Mouse (Mus musculus) G1E (cell line): ENCODE data around the gene Pde4c. TPM values are rescaled to one million over a fixed set of nuclear protein-coding genes. Genes with fewer than 3 reads are reported as not detected.

Experiments
- ATAC-seq: 2 replicates; pipeline ENCODE4 v1.8.0; 2016; ENCODE audit warnings: mild to moderate bottlenecking; ENCODE audit not compliant: insufficient number of reproducible peaks, poor library complexity, low FRiP score, severe bottlenecking; ENCODE audit errors: extremely low read depth
- DNase-seq: peaks from one replicate; pipeline ENCODE4 v3.0.0; 2012; ENCODE audit warnings: low spot score
- H3K27me3 ChIP-seq: 2 replicates; pipeline ENCODE4 v1.6.1; 2012; ENCODE audit warnings: mild to moderate bottlenecking, low read length, inconsistent platforms; ENCODE audit not compliant: insufficient read depth
- H3K36me3 ChIP-seq: replicated peaks from 2 replicates; pipeline ENCODE3; 2012; ENCODE audit warnings: mild to moderate bottlenecking, inconsistent platforms
- H3K4me1 ChIP-seq: 2 replicates; pipeline ENCODE4 v1.6.1; 2012; ENCODE audit warnings: low read depth, low read length, inconsistent platforms, mixed read lengths; ENCODE audit not compliant: insufficient read depth
- H3K4me3 ChIP-seq: 2 replicates; pipeline ENCODE4 v1.5.1; 2012; ENCODE audit warnings: low read depth, mild to moderate bottlenecking, inconsistent platforms, low read length, moderate library complexity, mixed read lengths
- H3K9me3 ChIP-seq: replicated peaks from 2 replicates; pipeline ENCODE4 v1.6.1; 2012; ENCODE audit warnings: inconsistent platforms
- CTCF ChIP-seq: IDR thresholded peaks from 2 replicates; pipeline ENCODE4 v1.5.1; 2012; ENCODE audit warnings: low read depth, low read length, inconsistent platforms, mixed read lengths
- GATA1 ChIP-seq: IDR thresholded peaks from 2 replicates; pipeline ENCODE4 v1.6.1; 2012; ENCODE audit warnings: borderline replicate concordance, low read length, inconsistent platforms, mixed read lengths
- GATA2 ChIP-seq: IDR thresholded peaks from 2 replicates; pipeline ENCODE4 v1.6.1; 2012; ENCODE audit warnings: low read depth, low read length, inconsistent platforms, borderline replicate concordance
- POLR2AphosphoS5 ChIP-seq: IDR thresholded peaks from 2 replicates; pipeline ENCODE4 v1.6.1; 2012; ENCODE audit warnings: low read depth, low read length, inconsistent platforms; ENCODE audit not compliant: insufficient replicate concordance
- TAL1 ChIP-seq: conservative IDR thresholded peaks from 2 replicates; pipeline ENCODE4 v1.6.1; 2012; ENCODE audit warnings: low read depth, low read length, inconsistent platforms, mixed read lengths
- polyA plus RNA-seq: library from polyadenylated mRNA; stranded (reverse); fragments of >175 nt; gene quantifications from 2 replicates; pipeline ENCODE4 v1.2.3, GENCODE M21; 2012
- total RNA-seq, 2 experiments: library from RNA; stranded (forward) in 1 of 2; stranded (reverse) in 1 of 2; fragments of 200-1000 nt in 1 of 2; fragments of >200 nt in 1 of 2; fragmentation: Nextera tagmentation in 1 of 2; gene quantifications; 2 replicates each; pipeline ENCODE4 v1.2.3; 2014 to 2017

Gene Pde4c
- total and polyA plus RNA-seq, 3 experiments = 0.22 to 0.95 TPM; not detected in 1

- DNase-seq (no peak), ATAC-seq (no peak)
- Histone ChIP-seq H3K4me3 (no peak overlapping the region), H3K4me1 (peaks cover 4% of the 10 kb centered on the region; the same call in 1 of the 2 replicates), H3K9me3 (no peaks in the 10 kb centered on the region), H3K27me3 (peaks cover 63% of the 10 kb centered on the region), H3K36me3 (no peaks in the 10 kb centered on the region)
- TF ChIP-seq GATA1 (no peak), GATA2 (no peak), TAL1 (no peak), POLR2AphosphoS5 (no peak), CTCF (no peak)
Measured at GRCm38 (mm10) chr8:70741661-70742060, 18.1 kb downstream of the Pde4c start.

GRCm38 (mm10) chr8:70742176-70742575 is 18.7 kb downstream of the Pde4c start:
- H3K9me3 ChIP-seq = no peaks in the 10 kb centered on the region
- no peak overlapping the region for H3K4me3 ChIP-seq
- peaks cover 4% of the 10 kb centered on the region; the same call in 1 of the 2 replicates for H3K4me1 ChIP-seq
- peaks cover 66% of the 10 kb centered on the region for H3K27me3 ChIP-seq
- ATAC-seq = no peak
- no peaks in the 10 kb centered on the region for H3K36me3 ChIP-seq
- TF ChIP-seq CTCF = no peak
- no peak for TF ChIP-seq POLR2AphosphoS5
- no peak for TF ChIP-seq TAL1
- TF ChIP-seq GATA1 = no peak
- TF ChIP-seq GATA2 = no peak
- no peak for DNase-seq

- Histone ChIP-seq H3K4me1 (peaks cover 5% of the 10 kb centered on the region; the same call in 1 of the 2 replicates), H3K4me3 (no peak overlapping the region), H3K27me3 (peaks cover 71% of the 10 kb centered on the region), H3K36me3 (no peaks in the 10 kb centered on the region), H3K9me3 (no peaks in the 10 kb centered on the region)
- TF ChIP-seq POLR2AphosphoS5 = no peak
- ATAC-seq = no peak
- DNase-seq = no peak
Measured at GRCm38 (mm10) chr8:70742981-70743655, 19.6 kb downstream of the Pde4c start.

GRCm38 (mm10) chr8:70743656-70744590 is 20.4 kb downstream of the Pde4c start:
- TF ChIP-seq GATA2 (no peak), CTCF (no peak), GATA1 (no peak), POLR2AphosphoS5 (no peak), TAL1 (no peak)
- DNase-seq (no peak), ATAC-seq (no peak)
- Histone ChIP-seq H3K36me3 (no peaks in the 10 kb centered on the region), H3K27me3 (peaks cover 74% of the 10 kb centered on the region), H3K9me3 (no peaks in the 10 kb centered on the region), H3K4me3 (no peak overlapping the region), H3K4me1 (peaks cover 5% of the 10 kb centered on the region; the same call in 1 of the 2 replicates)

- peaks cover 5% of the 10 kb centered on the region; the same call in 1 of the 2 replicates for H3K4me1 ChIP-seq
- H3K36me3 ChIP-seq = no peaks in the 10 kb centered on the region
- H3K4me3 ChIP-seq = no peak overlapping the region
- TF ChIP-seq CTCF (no peak), GATA1 (no peak), TAL1 (no peak), GATA2 (no peak)
- peaks cover 82% of the 10 kb centered on the region for H3K27me3 ChIP-seq
- H3K9me3 ChIP-seq = no peaks in the 10 kb centered on the region
- no peak for ATAC-seq
- DNase-seq = no peak
Measured at GRCm38 (mm10) chr8:70744806-70745205, 21.3 kb downstream of the Pde4c start.

- TF ChIP-seq CTCF = no peak
- no peak for DNase-seq
- H3K36me3 ChIP-seq = no peaks in the 10 kb centered on the region
- peaks cover 82% of the 10 kb centered on the region for H3K27me3 ChIP-seq
- no peaks in the 10 kb centered on the region for H3K9me3 ChIP-seq
- no peak overlapping the region for H3K4me3 ChIP-seq
- H3K4me1 ChIP-seq = peaks cover 5% of the 10 kb centered on the region; the same call in 1 of the 2 replicates
- ATAC-seq = no peak
Measured at GRCm38 (mm10) chr8:70745691-70746220, 22.2 kb downstream of the Pde4c start.
